In the genomic region with DNA sequence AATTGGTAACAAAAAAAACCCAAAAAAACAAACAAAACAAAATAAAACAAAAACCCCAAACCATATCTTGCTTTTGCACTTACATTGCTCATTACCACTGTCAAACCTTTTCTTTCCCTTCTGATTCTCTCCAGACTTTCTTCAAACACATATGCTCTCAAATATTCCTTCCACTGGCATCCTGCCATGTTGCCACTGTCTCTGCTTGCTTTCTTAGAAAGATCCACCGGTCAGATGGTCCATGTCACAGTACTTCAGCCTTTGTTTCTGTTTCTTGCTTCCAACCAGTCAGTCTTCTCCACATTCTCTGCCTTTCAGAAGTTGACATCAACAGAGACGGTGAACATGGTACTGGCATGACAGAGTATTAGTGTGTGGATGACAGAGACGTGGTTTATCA, we compare ENCODE assay signal across 28 mouse cellular contexts. TPM values are rescaled to one million over a fixed set of nuclear protein-coding genes. Genes with fewer than 3 reads are reported as not detected.
DNase-seq lines count a peak whose midpoint lies in the region; TF ChIP-seq lines count a peak whose summit lies in the region.
"Had no signal": no experiment of that assay in that cellular context is flagged by ENCODE, and none has a peak within 500 bp of the region (broad histone marks: within the 10 kb centered on the region; RNA-seq: fewer than 3 reads in every experiment).

No protein-coding gene starts in this region.

- DNase-seq in cerebellum, postnatal 14 days, result peak; percentile 27 to 32
- no peak for DNase-seq in cerebellum, postnatal 36 days
- DNase-seq in left cerebral cortex, postnatal 4 days, result peak; percentile 8
- DNase-seq in left cerebral cortex, postnatal 25 days (ENCODE audit: low spot score in 2 of 2), result no peak
- peak; percentile 8 for DNase-seq in right cerebral cortex, postnatal 4 days
- DNase-seq in right cerebral cortex, postnatal 14 days, result no peak
- DNase-seq in brain, embryonic 14.5 days (ENCODE audit: low read depth), result peak; percentile 17
- no peak for DNase-seq in ovary, postnatal 14 days (ENCODE audit: low spot score)
- DNase-seq: adrenal gland, adult 8-10 months; adrenal gland, postnatal 25 days; B cell, adult 2 months; cerebellum, adult 11 months; cerebellum, adult 2 months; cerebellum, adult 9-11 months; embryo, embryonic 11 days; forebrain, postnatal 0 days; gastrocnemius, postnatal 25 days; heart, adult 18-20 months; heart, postnatal 10 days; heart, postnatal 36 days had no signal

- intact Hi-C loops in left cerebral cortex, postnatal 4 days (cut with DNase I), result no loop called here
- intact Hi-C loops in left cerebral cortex, postnatal 25 days (cut with DNase I), result no loop called here

- no peak for TF ChIP-seq POLR2A in brain, embryonic 14.5 days (IDR thresholded peaks at IDR 0.05; ENCODE audit: borderline replicate concordance, extremely low read depth, insufficient read depth, insufficient read length, poor library complexity, severe bottlenecking)

- TF ChIP-seq CTCF in brain, embryonic 14.5 days (IDR thresholded peaks at IDR 0.05; ENCODE audit: borderline replicate concordance, extremely low read depth, insufficient read depth, insufficient read length), result no peak

RNA-seq across cellular contexts. Expression of gene Olfr267, which starts 0.9 kb away (rescaled TPM):
- total RNA-seq in left cerebral cortex, postnatal 4 days (2021), result under 1 TPM; 0.30 to 0.34 TPM
- under 1 TPM; 0.14 to 0.23 TPM for total RNA-seq in left cerebral cortex, postnatal 25 days (2021)
- polyA plus RNA-seq in brain, embryonic 14.5 days (2012; rRNA removed), result 0.33 and 0.71 TPM in 2 replicates
- total RNA-seq: CH12.LX; gastrocnemius, adult 8-10 months; gastrocnemius, postnatal 25 days; heart, adult 18-20 months; heart, postnatal 36 days had no signal
- polyA plus RNA-seq: embryonic facial prominence, embryonic 11.5 days; embryonic facial prominence, embryonic 15.5 days; forebrain, postnatal 0 days; G1E; hindbrain, embryonic 10.5 days; hindbrain, embryonic 13.5 days; hindbrain, embryonic 16.5 days had no signal

Comparison
In these comparisons a context has a peak if more than half of its experiments do, and no peak if none do; other contexts are left out.
1. DNase-seq: peak in cerebellum, postnatal 14 days (2 of 2), left cerebral cortex, postnatal 4 days (single experiment), right cerebral cortex, postnatal 4 days (single experiment) and brain, embryonic 14.5 days (single experiment); none in cerebellum, postnatal 36 days (0 of 2), left cerebral cortex, postnatal 25 days (0 of 2), right cerebral cortex, postnatal 14 days (single experiment) and ovary, postnatal 14 days (single experiment).